Mouse (Mus musculus): ENCODE measurements around the gene Nat9.

Gene Nat9

DNA sequence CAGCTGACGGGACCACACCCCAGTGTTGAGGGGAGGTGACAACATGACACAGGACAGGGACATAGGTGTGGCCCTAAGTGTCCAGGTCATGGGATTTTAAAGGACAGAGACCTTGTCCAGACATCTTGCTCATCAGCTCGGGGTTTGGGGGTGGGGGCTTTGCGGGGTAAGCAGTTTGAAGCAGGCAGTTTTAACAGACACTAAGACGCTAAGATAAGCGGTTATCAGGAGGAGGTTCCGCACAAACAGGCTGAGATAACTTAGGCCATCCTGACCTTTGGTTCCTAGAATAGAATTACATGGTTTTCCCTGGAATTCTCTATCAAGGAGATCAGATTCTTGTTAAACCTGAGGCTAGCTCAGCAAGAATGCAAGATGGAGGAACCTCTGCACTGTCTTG, 7.0 kb upstream of the Nat9 start:
- TF ChIP-seq CTCF (conservative IDR thresholded peaks at IDR 0.05; ENCODE audit: low read length), result no peak
- no peak for TF ChIP-seq NANOG (IDR thresholded peaks at IDR 0.05; ENCODE audit: borderline replicate concordance, low read length)
- TF ChIP-seq POU5F1 (IDR thresholded peaks at IDR 0.05; ENCODE audit: borderline replicate concordance, low read length), result no peak
- H3K36me3 ChIP-seq (ENCODE audit: insufficient read depth, low read length), result peaks cover 9% of the 10 kb centered on the region
- H3K4me1 ChIP-seq (replicated peaks; ENCODE audit: low read depth, low read length), result peaks cover 10% of the 10 kb centered on the region
- H3K9me3 ChIP-seq (ENCODE audit: low read length), result no peaks in the 10 kb centered on the region
- no peak overlapping the region for H3K4me3 ChIP-seq (replicated peaks; ENCODE audit: low read length)
- no peaks in the 10 kb centered on the region for H3K27me3 ChIP-seq (ENCODE audit: insufficient read depth, low read length)

DNA sequence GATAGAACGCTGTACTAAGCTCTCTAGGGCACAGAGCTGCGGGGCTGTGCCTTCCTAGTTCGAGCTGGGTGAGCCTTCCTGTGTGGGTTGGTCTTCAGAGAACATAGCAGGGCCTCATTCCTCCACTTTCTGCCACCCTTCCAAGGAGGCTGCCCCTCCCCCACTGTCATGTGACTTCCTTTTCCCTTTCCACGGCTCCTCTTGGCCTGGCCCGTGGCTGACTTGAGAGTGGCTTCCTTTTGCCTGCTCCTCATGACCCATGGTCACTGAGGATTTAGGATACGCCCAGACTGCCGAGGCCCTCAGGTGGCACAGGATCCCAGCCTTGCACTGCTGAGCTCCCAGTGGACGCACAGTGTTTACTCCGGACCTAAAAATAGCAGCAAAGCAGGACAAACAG, 4.5 kb upstream of the Nat9 start:
- peaks cover 11% of the 10 kb centered on the region for H3K36me3 ChIP-seq (ENCODE audit: insufficient read depth, low read length)
- H3K27me3 ChIP-seq (ENCODE audit: insufficient read depth, low read length), result no peaks in the 10 kb centered on the region
- no peaks in the 10 kb centered on the region for H3K9me3 ChIP-seq (ENCODE audit: low read length)

GRCm38 (mm10) chr11:115189304-115189703, 1.6 kb upstream of the Nat9 start:
- H3K27me3 ChIP-seq (ENCODE audit: insufficient read depth, low read length), result no peaks in the 10 kb centered on the region
- no peaks in the 10 kb centered on the region for H3K9me3 ChIP-seq (ENCODE audit: low read length)
- no peak overlapping the region for H3K4me3 ChIP-seq (replicated peaks; ENCODE audit: low read length)
- TF ChIP-seq NANOG (IDR thresholded peaks at IDR 0.05; ENCODE audit: borderline replicate concordance, low read length), result no peak
- TF ChIP-seq CTCF (conservative IDR thresholded peaks at IDR 0.05; ENCODE audit: low read length), result no peak
- no peak for TF ChIP-seq POU5F1 (IDR thresholded peaks at IDR 0.05; ENCODE audit: borderline replicate concordance, low read length)
- peaks cover 35% of the 10 kb centered on the region for H3K4me1 ChIP-seq (replicated peaks; ENCODE audit: low read depth, low read length)
- peaks cover 11% of the 10 kb centered on the region for H3K36me3 ChIP-seq (ENCODE audit: insufficient read depth, low read length)

More for the DNA sequence above, 4.5 kb upstream of the Nat9 start:
- H3K4me1 ChIP-seq (replicated peaks; ENCODE audit: low read depth, low read length), result peaks cover 20% of the 10 kb centered on the region
- H3K4me3 ChIP-seq (replicated peaks; ENCODE audit: low read length), result no peak overlapping the region
- TF ChIP-seq NANOG (IDR thresholded peaks at IDR 0.05; ENCODE audit: borderline replicate concordance, low read length) (no peak), CTCF (conservative IDR thresholded peaks at IDR 0.05; ENCODE audit: low read length) (no peak), POU5F1 (IDR thresholded peaks at IDR 0.05; ENCODE audit: borderline replicate concordance, low read length) (no peak)

DNA sequence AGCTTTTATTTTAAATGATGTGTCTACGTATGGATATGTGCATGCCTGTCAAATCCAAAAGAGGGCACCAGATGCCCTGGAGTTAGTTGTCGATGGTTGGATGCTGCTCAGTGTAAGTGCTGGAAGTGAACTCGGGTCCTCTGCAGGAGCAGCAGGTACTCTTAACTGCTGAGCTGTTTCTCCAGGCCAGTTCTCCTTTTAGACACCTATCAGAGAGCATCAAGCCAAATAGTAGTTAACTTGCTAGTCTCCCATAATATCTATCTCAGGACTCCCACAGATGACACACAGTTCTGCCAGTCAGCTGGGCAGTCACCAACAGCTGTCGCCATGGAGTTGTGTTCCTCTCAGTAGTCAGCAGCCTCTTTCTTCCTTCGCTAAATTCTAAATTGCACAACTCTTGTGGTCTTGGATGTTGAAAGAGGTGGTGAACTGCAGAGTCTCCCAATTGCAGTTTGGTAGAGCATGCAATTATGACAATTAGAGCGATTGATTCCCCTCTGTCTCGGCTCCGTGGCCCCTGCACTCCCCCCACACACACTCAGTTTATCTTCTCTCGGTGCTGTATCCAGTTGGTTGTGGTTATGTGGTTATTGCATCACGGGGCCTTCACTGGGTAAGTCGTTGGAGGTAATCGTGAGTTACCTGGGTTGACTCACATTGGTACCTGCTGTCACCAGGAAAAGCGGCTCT, 1.0 kb upstream of the Nat9 start:
- H3K27me3 ChIP-seq (ENCODE audit: insufficient read depth, low read length), result no peaks in the 10 kb centered on the region
- no peaks in the 10 kb centered on the region for H3K9me3 ChIP-seq (ENCODE audit: low read length)
- H3K4me1 ChIP-seq (replicated peaks; ENCODE audit: low read depth, low read length), result peaks cover 35% of the 10 kb centered on the region
- H3K36me3 ChIP-seq (ENCODE audit: insufficient read depth, low read length), result peaks cover 13% of the 10 kb centered on the region
- TF ChIP-seq POU5F1 (IDR thresholded peaks at IDR 0.05; ENCODE audit: borderline replicate concordance, low read length) (no peak), CTCF (conservative IDR thresholded peaks at IDR 0.05; ENCODE audit: low read length) (no peak), NANOG (IDR thresholded peaks at IDR 0.05; ENCODE audit: borderline replicate concordance, low read length) (no peak)
- no peak overlapping the region for H3K4me3 ChIP-seq (replicated peaks; ENCODE audit: low read length)

DNA sequence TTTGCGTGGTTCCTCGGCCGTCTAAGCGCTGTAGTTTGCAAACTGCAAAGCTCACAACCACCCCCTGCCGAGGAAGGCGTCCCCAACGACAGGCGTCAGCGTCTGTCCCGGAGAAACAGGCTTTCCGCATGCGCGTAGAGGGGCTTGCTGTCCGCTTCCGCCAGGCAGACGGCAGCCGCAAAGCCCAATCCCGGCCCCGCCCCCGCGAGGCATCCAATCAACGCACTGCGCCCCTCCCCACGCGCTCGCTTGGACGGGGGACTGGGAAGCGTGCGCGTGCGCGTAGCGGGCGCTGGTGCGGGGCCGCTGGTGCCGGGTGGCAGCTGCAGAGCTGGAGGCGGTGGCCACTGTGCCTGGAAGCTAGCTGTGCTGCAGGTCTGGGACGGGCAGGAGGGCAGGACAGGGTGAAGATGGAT, 427 bp downstream of the Nat9 start, which contains the start of gene Tmem104:
Gene Tmem104, plus strand, starts transcription at position 264 of the 416 bp plus-strand sequence.
- Histone ChIP-seq H3K27me3 (ENCODE audit: insufficient read depth, low read length) (no peaks in the 10 kb centered on the region), H3K4me1 (replicated peaks; ENCODE audit: low read depth, low read length) (peaks cover 38% of the 10 kb centered on the region), H3K9me3 (ENCODE audit: low read length) (no peaks in the 10 kb centered on the region), H3K4me3 (replicated peaks; ENCODE audit: low read length) (peak within 1 kb of the TSS; percentile 85), H3K36me3 (ENCODE audit: insufficient read depth, low read length) (peaks cover 24% of the 10 kb centered on the region)
- no peak for TF ChIP-seq POU5F1 (IDR thresholded peaks at IDR 0.05; ENCODE audit: borderline replicate concordance, low read length)
- TF ChIP-seq NANOG (IDR thresholded peaks at IDR 0.05; ENCODE audit: borderline replicate concordance, low read length), result no peak
- TF ChIP-seq CTCF (conservative IDR thresholded peaks at IDR 0.05; ENCODE audit: low read length), result no peak

GRCm38 (mm10) chr11:115184973-115185372, 2.7 kb downstream of the Nat9 start:
- H3K4me1 ChIP-seq (replicated peaks; ENCODE audit: low read depth, low read length), result peaks cover 46% of the 10 kb centered on the region
- TF ChIP-seq POU5F1 (IDR thresholded peaks at IDR 0.05; ENCODE audit: borderline replicate concordance, low read length) (no peak), CTCF (conservative IDR thresholded peaks at IDR 0.05; ENCODE audit: low read length) (no peak), NANOG (IDR thresholded peaks at IDR 0.05; ENCODE audit: borderline replicate concordance, low read length) (no peak)

GRCm38 (mm10) chr11:115181913-115182638, 5.6 kb downstream of the Nat9 start:
- Histone ChIP-seq H3K4me1 (replicated peaks; ENCODE audit: low read depth, low read length) (peaks cover 47% of the 10 kb centered on the region), H3K36me3 (ENCODE audit: insufficient read depth, low read length) (peaks cover 63% of the 10 kb centered on the region), H3K27me3 (ENCODE audit: insufficient read depth, low read length) (no peaks in the 10 kb centered on the region), H3K9me3 (ENCODE audit: low read length) (no peaks in the 10 kb centered on the region), H3K4me3 (replicated peaks; ENCODE audit: low read length) (no peak overlapping the region)
- peak; percentile 83 for TF ChIP-seq CTCF (conservative IDR thresholded peaks at IDR 0.05; ENCODE audit: low read length)
- TF ChIP-seq POU5F1 (IDR thresholded peaks at IDR 0.05; ENCODE audit: borderline replicate concordance, low read length), result no peak

More at GRCm38 (mm10) chr11:115184973-115185372, 2.7 kb downstream of the Nat9 start:
- Histone ChIP-seq H3K36me3 (ENCODE audit: insufficient read depth, low read length) (peaks cover 45% of the 10 kb centered on the region), H3K4me3 (replicated peaks; ENCODE audit: low read length) (no peak overlapping the region), H3K27me3 (ENCODE audit: insufficient read depth, low read length) (no peaks in the 10 kb centered on the region), H3K9me3 (ENCODE audit: low read length) (no peaks in the 10 kb centered on the region)

- Histone ChIP-seq H3K36me3 (ENCODE audit: insufficient read depth, low read length) (peaks cover 76% of the 10 kb centered on the region), H3K9me3 (ENCODE audit: low read length) (no peaks in the 10 kb centered on the region), H3K27me3 (ENCODE audit: insufficient read depth, low read length) (no peaks in the 10 kb centered on the region), H3K4me1 (replicated peaks; ENCODE audit: low read depth, low read length) (peaks cover 56% of the 10 kb centered on the region), H3K4me3 (replicated peaks; ENCODE audit: low read length) (no peak overlapping the region)
- TF ChIP-seq CTCF (conservative IDR thresholded peaks at IDR 0.05; ENCODE audit: low read length), result no peak
- TF ChIP-seq NANOG (IDR thresholded peaks at IDR 0.05; ENCODE audit: borderline replicate concordance, low read length), result no peak
- no peak for TF ChIP-seq POU5F1 (IDR thresholded peaks at IDR 0.05; ENCODE audit: borderline replicate concordance, low read length)
Measured at GRCm38 (mm10) chr11:115179881-115180280, 7.8 kb downstream of the Nat9 start.

All from E14TG2a.4 (cell line).